Mouse (Mus musculus) T-helper 1 cell (primary cell): Measurements from ENCODE around the gene Cldn22.

Source experiments
- in situ Hi-C: fragments of 300-600 bp; cut with MboI, MseI; formaldehyde crosslinking; loops from one replicate; pipeline ENCODE4 v1.15.1; 2025; ENCODE audit warnings: high pct_unique_total_duplicates

Gene Cldn22

GRCm38 (mm10) chr8:47824182-47824581 is at the start of gene Cldn22:
TSS of gene Cldn22 (plus strand) at chr8:47824482.
- in situ Hi-C loops = loop anchor here (10.0 kb wide), 1 partner anchor 1141 kb away; no protein-coding TSS in a partner anchor

GRCm38 (mm10) chr8:47777415-47777814 is 46.9 kb upstream of the Cldn22 start:
- in situ Hi-C loops = no loop called here

- in situ Hi-C loops = no loop called here
Observed at GRCm38 (mm10) chr8:47779589-47779988, 44.7 kb upstream of the Cldn22 start.

- in situ Hi-C loops = no loop called here
Observed at GRCm38 (mm10) chr8:47781881-47782280, 42.4 kb upstream of the Cldn22 start.

- in situ Hi-C loops = no loop called here
Observed at GRCm38 (mm10) chr8:47783544-47783943, 40.7 kb upstream of the Cldn22 start.

GRCm38 (mm10) chr8:47783944-47784343 is 40.3 kb upstream of the Cldn22 start:
- in situ Hi-C loops = no loop called here

- in situ Hi-C loops = no loop called here
Observed at GRCm38 (mm10) chr8:47784436-47784835, 39.8 kb upstream of the Cldn22 start.

GRCm38 (mm10) chr8:47786323-47786722 is 38.0 kb upstream of the Cldn22 start:
- in situ Hi-C loops = no loop called here

- in situ Hi-C loops = no loop called here
Observed at GRCm38 (mm10) chr8:47787705-47788104, 36.6 kb upstream of the Cldn22 start.

GRCm38 (mm10) chr8:47791986-47792385 is 32.3 kb upstream of the Cldn22 start:
- in situ Hi-C loops = no loop called here

- in situ Hi-C loops = no loop called here
Observed at GRCm38 (mm10) chr8:47799438-47799837, 24.8 kb upstream of the Cldn22 start.

- in situ Hi-C loops = no loop called here
Observed at GRCm38 (mm10) chr8:47802349-47802748, 21.9 kb upstream of the Cldn22 start.

- in situ Hi-C loops = no loop called here
Observed at GRCm38 (mm10) chr8:47804262-47804661, 20.0 kb upstream of the Cldn22 start.

- in situ Hi-C loops = no loop called here
Observed at GRCm38 (mm10) chr8:47809970-47810665, 14.2 kb upstream of the Cldn22 start.

- in situ Hi-C loops = no loop called here
Observed at GRCm38 (mm10) chr8:47810666-47811015, 13.6 kb upstream of the Cldn22 start.

- in situ Hi-C loops = no loop called here
Observed at GRCm38 (mm10) chr8:47811221-47811620, 13.1 kb upstream of the Cldn22 start.

GRCm38 (mm10) chr8:47819034-47819433 is 5.2 kb upstream of the Cldn22 start:
- in situ Hi-C loops = no loop called here

- in situ Hi-C loops = loop anchor here (10.0 kb wide), 1 partner anchor 1144 kb away; no protein-coding TSS in a partner anchor
Observed at GRCm38 (mm10) chr8:47820914-47821772, 3.1 kb upstream of the Cldn22 start.

- in situ Hi-C loops = loop anchor here (10.0 kb wide), 1 partner anchor 1143 kb away; no protein-coding TSS in a partner anchor
Observed at GRCm38 (mm10) chr8:47821843-47822242, 2.4 kb upstream of the Cldn22 start, which contains the start of gene Cldn24. TSS of gene Cldn24 (plus strand) at chr8:47822143.

- in situ Hi-C loops = loop anchor here (10.0 kb wide), 1 partner anchor 1142 kb away; no protein-coding TSS in a partner anchor
Observed at GRCm38 (mm10) chr8:47822541-47822940, 1.7 kb upstream of the Cldn22 start.

- in situ Hi-C loops = loop anchor here (10.0 kb wide), 1 partner anchor 1141 kb away; no protein-coding TSS in a partner anchor
Observed at GRCm38 (mm10) chr8:47823777-47824176, 505 bp upstream of the Cldn22 start.

- in situ Hi-C loops = loop anchor here (10.0 kb wide), 1 partner anchor 1139 kb away; no protein-coding TSS in a partner anchor
Observed at GRCm38 (mm10) chr8:47825596-47825995, 1.3 kb downstream of the Cldn22 start.
